Mouse (Mus musculus) erythroblast, embryonic 14.5 days (primary cell): ENCODE data around the gene Kif2c. TPM values are rescaled to one million over a fixed set of nuclear protein-coding genes. Genes with fewer than 3 reads are reported as not detected.

ENCODE experiments used
- H3K27me3 ChIP-seq: 2 replicates; pipeline ENCODE4 v1.6.1; 2012; ENCODE audit warnings: inconsistent platforms; ENCODE audit not compliant: control insufficient read depth
- H3K36me3 ChIP-seq: 2 replicates; pipeline ENCODE4 v1.6.1; 2012; ENCODE audit warnings: mild to moderate bottlenecking, inconsistent platforms; ENCODE audit not compliant: control insufficient read depth
- H3K4me1 ChIP-seq: 2 replicates; pipeline ENCODE4 v1.6.1; 2012; ENCODE audit warnings: inconsistent platforms; ENCODE audit not compliant: control insufficient read depth
- H3K4me3 ChIP-seq: replicated peaks from 2 replicates; pipeline ENCODE3; 2012; ENCODE audit warnings: moderate library complexity, mild to moderate bottlenecking, inconsistent platforms
- H3K9me3 ChIP-seq: 2 replicates; pipeline ENCODE4 v1.6.1; 2012; ENCODE audit warnings: low read length, inconsistent platforms, mixed read lengths; ENCODE audit not compliant: control insufficient read depth
- GATA1 ChIP-seq: IDR thresholded peaks from 2 replicates; pipeline ENCODE4 v1.6.1; 2012; ENCODE audit warnings: low read length, inconsistent platforms, mixed read lengths
- TAL1 ChIP-seq: IDR thresholded peaks from 3 replicates; pipeline ENCODE4 v1.6.1; 2012; ENCODE audit warnings: low read length, inconsistent platforms, mixed read lengths
- polyA plus RNA-seq: library from polyadenylated mRNA; stranded (reverse); fragments of >175 nt; gene quantifications from 2 replicates; pipeline ENCODE4 v1.2.3, GENCODE M21; 2012

Kif2c gene
- polyA plus RNA-seq, 1 experiment = 1.6 TPM

GRCm38 (mm10) chr4:117218517-117219219 lies 36.2 kb upstream of the Kif2c start:
- H3K27me3 ChIP-seq = peaks cover 3% of the 10 kb centered on the region; the same call in 1 of the 2 replicates
- no peaks in the 10 kb centered on the region for H3K36me3 ChIP-seq
- TF ChIP-seq GATA1 (no peak), TAL1 (no peak)
- H3K4me1 ChIP-seq = peaks cover 3% of the 10 kb centered on the region
- no peaks in the 10 kb centered on the region for H3K9me3 ChIP-seq
- no peak overlapping the region for H3K4me3 ChIP-seq

GRCm38 (mm10) chr4:117217029-117217428 lies 34.6 kb upstream of the Kif2c start:
- TF ChIP-seq GATA1 (no peak), TAL1 (no peak)
- Histone ChIP-seq H3K36me3 (no peaks in the 10 kb centered on the region), H3K9me3 (no peaks in the 10 kb centered on the region), H3K4me1 (peaks cover 3% of the 10 kb centered on the region), H3K27me3 (peaks cover 3% of the 10 kb centered on the region), H3K4me3 (no peak overlapping the region)

GRCm38 (mm10) chr4:117214250-117214649 lies 31.8 kb upstream of the Kif2c start:
- no peak overlapping the region for H3K4me3 ChIP-seq
- H3K36me3 ChIP-seq = no peaks in the 10 kb centered on the region
- no peak for TF ChIP-seq GATA1
- no peak for TF ChIP-seq TAL1
- H3K27me3 ChIP-seq = peaks cover 6% of the 10 kb centered on the region
- peaks cover 3% of the 10 kb centered on the region for H3K4me1 ChIP-seq
- no peaks in the 10 kb centered on the region for H3K9me3 ChIP-seq

DNA sequence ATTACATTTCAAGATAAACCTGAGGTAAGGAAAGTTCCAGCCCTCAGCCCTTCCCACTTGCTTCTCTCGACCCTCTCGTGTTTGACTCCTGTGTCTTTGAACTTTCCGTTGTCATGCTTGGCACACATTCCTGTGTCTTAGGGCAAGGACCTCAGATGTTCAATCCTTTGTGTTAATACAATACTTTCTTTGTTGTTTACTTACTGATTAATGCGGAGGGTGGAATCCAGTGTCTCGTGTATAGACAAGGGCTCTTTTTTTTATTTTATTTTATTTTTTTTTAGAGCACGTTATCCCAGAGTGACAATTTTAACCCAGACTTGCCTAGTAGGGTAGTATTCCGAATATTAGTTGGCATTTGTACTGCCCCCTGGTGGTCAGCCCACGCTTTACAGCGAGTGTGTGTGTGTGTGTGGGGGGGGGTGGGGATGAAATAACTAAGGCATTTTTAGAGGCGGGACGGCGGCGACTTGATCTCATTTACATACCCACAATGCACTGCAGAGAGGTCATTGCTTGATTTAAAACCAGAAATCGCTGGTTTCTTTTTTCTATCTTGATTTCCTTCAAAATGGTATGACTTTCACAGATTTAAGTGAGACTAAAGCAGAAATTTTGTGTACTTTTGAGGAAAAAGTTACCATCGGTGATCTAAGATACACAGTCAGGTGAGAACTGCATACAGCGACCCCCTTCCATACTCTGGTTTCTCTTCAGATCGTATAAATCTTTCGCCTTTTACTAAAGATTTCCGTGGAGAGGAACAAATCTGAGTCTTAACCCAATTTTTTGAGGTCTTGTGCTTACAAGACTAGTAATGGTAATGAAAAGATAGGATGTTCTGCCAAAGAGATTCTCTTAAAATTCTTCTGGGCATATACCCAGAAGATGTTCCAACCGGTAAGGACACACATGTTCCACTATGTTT lies 28.0 kb upstream of the Kif2c start:
- Histone ChIP-seq H3K4me3 (no peak overlapping the region), H3K4me1 (no peaks in the 10 kb centered on the region), H3K9me3 (no peaks in the 10 kb centered on the region), H3K27me3 (peaks cover 10% of the 10 kb centered on the region), H3K36me3 (no peaks in the 10 kb centered on the region)
- TF ChIP-seq GATA1 (no peak), TAL1 (no peak)

GRCm38 (mm10) chr4:117209592-117209991 lies 27.2 kb upstream of the Kif2c start:
- Histone ChIP-seq H3K4me1 (no peaks in the 10 kb centered on the region), H3K4me3 (no peak overlapping the region)
- TF ChIP-seq GATA1 = no peak
- no peak for TF ChIP-seq TAL1

GRCm38 (mm10) chr4:117202992-117203354 lies 20.5 kb upstream of the Kif2c start:
- Histone ChIP-seq H3K9me3 (no peaks in the 10 kb centered on the region), H3K36me3 (no peaks in the 10 kb centered on the region), H3K27me3 (no peaks in the 10 kb centered on the region), H3K4me3 (no peak overlapping the region), H3K4me1 (peaks cover 9% of the 10 kb centered on the region)
- TF ChIP-seq TAL1 = no peak
- no peak for TF ChIP-seq GATA1

More at GRCm38 (mm10) chr4:117209592-117209991, 27.2 kb upstream of the Kif2c start:
- Histone ChIP-seq H3K9me3 (no peaks in the 10 kb centered on the region), H3K36me3 (no peaks in the 10 kb centered on the region), H3K27me3 (peaks cover 7% of the 10 kb centered on the region)

DNA sequence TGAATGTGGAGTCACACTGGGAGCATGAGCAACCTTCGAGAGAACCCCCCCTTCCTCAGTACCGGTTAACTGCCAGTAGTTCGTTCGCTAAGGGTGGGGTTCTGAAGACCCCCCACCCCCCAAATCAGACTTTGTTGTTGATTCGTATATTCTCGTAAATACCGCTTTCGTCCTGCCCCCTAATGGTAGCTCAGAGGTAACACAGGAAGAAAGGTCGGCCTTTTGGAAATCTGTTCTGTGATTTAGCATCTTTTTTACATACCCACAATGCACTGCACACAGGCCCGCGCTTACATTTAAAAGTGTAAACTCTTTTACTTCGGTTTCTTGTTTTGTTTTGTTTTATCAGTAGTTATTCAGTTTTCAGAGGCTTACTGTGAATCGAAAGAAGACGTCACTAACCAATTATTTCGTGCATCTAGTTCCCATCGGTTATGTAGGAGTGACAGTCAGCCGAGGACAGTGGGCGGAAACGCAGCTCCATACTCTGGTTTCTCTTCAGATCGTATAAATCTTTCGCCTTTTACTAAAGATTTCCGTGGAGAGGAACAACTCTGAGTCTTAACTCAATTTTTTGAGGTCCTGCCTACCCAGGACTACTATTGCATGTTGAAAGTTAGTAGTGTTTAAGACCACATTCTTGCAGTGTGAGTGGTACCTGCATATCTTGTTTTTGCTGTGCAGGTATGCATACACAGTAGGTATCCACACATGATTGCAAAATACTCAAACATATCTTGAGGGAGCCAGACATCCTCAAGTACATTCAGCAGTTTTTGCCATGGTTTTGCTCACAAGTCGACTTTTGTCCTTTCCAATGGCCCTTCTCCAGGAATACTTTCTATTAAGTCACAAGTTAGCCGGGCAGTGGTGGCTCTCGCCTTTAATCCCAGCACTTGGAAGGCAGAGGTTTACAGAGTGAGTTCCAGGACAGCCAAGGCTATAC lies 19.9 kb upstream of the Kif2c start:
- H3K36me3 ChIP-seq = no peaks in the 10 kb centered on the region
- H3K4me1 ChIP-seq = peaks cover 9% of the 10 kb centered on the region
- TF ChIP-seq GATA1 (no peak), TAL1 (no peak)
- H3K9me3 ChIP-seq = no peaks in the 10 kb centered on the region
- H3K4me3 ChIP-seq = no peak overlapping the region
- no peaks in the 10 kb centered on the region for H3K27me3 ChIP-seq

GRCm38 (mm10) chr4:117191804-117192203 lies 9.4 kb upstream of the Kif2c start:
- no peaks in the 10 kb centered on the region for H3K27me3 ChIP-seq
- no peaks in the 10 kb centered on the region for H3K36me3 ChIP-seq
- H3K9me3 ChIP-seq = peaks cover 4% of the 10 kb centered on the region; the same call in 1 of the 2 replicates
- H3K4me1 ChIP-seq = peaks cover 26% of the 10 kb centered on the region
- no peak for TF ChIP-seq TAL1
- no peak for TF ChIP-seq GATA1
- H3K4me3 ChIP-seq = peak overlapping the region; percentile 56
